Mouse (Mus musculus): ENCODE results near the gene Sh3rf1.
A peak's percentile ranks its signal among the peaks of the same experiment; 100 is the strongest.

The Sh3rf1 gene

DNA sequence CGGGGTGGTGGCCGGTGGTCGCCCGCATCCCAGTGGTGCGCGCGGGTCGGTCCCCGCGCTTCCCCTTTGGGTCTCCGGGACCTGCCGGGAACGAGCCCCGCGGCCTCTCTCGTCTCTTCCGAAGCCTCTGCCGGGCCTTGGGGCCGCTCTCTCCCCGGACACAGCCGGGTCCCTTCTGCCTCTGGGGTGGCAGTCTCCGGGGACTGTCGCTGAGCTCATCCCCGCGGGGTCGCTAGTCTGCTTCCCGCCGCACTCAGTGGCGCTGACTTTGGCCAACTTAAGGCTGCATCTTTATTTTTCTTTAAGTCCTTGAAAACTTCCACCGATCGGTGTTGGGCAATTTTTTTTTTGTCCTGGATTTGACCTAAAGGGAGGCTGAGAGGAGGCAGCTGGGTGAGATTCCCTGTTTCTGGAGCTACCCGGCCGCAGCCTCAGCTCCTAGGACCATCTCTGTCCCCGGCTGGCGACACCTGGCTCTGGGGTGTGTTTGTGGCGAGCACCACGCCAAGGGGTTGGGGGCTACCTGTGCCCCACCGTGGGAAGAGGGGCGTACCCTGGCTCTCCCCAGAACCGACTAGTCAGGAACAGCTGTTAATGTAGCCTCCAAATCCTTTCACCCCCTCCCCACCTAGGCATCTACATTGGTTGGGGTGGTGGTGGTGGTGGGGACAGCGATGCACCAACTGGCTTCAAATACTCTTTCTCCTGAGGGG lies 864 bp downstream of the Sh3rf1 start:
- DNase-seq: peak in 1 of 2 experiments; percentile 41

DNA sequence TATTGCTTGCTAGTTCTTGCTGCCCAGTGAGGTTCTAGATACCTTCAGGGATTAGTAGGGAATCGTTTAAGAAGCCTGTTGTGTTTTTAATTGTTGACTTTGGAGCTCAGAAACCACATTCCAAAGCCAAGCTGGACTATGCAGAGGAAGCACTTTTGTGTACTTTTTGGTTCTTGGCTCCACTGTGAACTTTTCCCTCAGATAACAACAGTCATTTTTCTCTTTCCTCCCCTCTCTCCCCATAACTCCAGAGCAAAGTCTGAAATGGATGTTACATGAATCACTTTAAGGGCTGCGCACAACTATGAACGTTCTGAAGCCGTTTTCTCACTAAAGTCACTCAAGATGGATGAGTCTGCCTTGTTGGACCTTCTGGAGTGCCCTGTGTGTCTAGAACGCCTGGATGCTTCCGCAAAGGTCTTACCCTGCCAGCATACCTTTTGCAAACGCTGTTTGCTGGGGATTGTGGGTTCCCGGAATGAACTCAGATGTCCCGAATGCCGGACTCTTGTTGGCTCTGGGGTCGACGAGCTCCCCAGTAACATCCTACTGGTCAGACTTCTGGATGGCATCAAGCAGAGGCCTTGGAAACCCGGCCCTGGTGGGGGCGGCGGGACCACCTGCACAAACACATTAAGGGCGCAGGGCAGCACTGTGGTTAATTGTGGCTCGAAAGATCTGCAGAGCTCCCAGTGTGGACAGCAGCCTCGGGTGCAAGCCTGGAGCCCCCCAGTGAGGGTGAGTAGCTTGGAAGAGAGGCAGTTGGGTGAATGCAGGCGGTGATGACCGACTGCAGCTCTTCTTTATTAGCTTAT lies 2.1 kb downstream of the Sh3rf1 start:
- peak; percentile 51 to 64 for DNase-seq

DNA sequence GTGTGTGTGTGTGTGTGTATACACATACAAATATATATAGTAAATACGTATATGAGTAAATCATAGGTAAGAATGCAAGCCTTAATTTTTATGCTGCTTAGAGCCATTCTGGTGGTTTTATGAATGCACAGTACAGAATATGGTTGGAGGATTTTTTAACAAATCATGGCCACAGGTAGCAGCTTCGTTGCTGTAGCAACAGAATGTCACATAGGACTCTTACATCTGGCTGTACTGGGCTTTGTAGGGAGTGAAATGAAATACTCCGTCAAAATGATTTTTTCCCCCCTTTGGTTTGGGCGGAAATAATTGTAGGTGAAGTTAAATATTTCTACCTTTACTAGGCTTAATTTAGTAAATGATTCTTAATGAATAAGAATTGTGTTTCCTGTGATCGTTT lies 3.0 kb downstream of the Sh3rf1 start:
- no peak for DNase-seq

DNA sequence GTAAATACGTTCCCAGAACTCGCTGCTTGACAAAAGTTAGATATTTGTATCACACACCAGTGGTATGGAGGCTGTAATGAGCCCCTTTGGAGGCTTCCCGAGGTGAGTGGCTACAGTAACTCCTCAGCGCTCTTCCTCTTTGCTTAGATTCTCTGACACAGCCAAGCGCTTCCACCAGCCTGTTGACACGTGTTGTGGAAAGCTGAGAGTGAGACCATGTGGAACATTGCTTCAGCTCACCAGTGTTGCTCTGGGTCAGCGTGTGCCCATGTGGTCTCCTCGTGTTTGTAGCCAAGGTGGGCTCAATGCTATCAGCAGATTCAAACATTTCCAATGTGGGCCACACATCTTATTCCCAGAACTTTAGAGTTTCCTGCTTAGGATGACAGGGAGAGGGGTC lies 5.0 kb downstream of the Sh3rf1 start:
- DNase-seq: no peak

DNA sequence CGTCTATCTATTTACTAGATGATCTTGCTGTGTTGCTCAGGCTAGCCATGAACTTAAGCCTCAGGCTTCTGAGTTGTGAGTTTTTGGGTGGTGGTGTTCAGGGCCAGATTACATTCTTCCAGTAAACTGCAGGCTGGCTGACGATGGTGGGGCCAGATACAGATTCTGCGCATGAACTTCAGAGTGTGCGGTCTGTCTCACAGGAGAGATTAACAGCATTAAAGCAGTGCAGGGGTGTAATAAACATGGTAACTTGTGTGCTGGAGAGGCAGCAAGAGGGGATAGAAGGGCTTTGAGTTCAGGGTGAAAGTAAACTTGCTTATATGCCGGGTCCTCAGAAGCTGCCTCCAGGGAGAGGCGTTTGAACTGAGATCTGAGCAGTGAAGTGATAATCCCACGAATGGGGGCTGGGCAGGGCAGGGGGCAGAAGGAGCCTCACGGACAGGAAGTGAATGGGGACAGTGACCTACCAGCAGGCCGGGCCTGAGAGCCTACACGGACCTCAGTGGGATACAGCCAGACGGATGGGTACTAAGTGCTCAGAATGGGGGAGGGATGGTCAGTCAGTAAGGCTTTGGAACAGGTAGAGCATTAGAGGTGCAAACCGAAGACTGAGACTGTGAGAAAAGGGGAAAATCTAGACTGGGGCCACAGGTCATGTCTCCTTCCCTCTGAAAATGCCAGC lies 6.0 kb downstream of the Sh3rf1 start:
- no peak for DNase-seq

DNA sequence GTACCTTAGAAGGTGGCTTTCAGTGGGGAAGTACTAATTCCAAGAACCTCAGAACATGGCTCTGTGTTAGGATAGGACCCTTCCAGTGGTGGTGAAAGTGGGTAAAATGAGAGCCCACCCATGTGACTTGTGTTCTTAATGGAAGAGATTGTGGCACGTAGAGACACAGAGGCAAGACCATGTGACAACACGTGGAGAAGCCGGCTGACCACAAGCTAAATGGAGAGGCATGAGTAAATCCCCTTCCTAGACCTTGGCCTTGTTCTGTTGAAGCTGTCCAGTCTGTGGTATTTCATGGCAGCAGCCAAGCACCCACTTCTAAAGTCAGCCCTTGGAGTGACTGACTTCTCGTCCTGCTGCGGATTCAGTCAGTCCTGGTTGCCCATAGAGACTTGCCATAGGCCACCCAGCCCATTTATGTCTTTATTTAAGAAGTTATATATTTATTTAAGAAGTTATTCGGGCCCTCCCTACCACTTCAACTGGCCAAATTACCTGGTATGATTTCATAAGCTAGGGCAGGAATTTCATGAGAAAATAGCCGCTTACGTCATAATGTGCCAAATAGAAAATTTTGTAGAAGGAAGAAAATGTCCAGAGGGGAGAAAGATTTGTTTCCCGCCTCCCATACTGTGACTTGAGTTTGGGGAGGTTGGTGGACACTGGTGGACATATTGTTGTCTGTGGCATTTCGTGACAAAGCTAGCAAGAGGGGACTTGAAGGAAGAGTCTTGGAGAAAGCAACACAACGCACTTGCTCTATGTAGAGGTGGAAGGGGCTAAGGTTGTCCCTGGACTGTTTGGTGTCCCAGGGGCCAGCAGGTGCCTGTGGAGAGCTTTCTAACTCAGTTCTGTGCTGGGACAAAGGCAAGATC lies 7.4 kb downstream of the Sh3rf1 start:
- DNase-seq: no peak

DNA sequence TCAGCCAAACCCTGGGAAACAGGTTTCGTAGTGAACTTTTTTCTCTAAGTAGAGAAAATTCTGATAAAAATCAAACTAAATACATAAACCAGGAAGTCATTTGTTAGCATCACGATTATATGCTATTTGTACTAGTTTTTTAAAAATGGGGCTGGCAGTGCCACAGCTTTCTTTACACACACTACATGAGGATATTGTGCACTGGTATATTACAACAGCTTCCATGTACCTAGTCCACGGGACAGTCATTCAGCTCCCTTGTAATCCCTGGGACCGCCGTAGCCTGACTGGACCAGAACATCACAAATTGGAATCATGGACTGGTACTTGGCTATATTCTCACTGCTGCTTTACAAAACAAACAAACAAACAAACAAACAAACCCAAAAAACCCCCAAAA lies 11.8 kb downstream of the Sh3rf1 start:
- DNase-seq: no peak

DNA sequence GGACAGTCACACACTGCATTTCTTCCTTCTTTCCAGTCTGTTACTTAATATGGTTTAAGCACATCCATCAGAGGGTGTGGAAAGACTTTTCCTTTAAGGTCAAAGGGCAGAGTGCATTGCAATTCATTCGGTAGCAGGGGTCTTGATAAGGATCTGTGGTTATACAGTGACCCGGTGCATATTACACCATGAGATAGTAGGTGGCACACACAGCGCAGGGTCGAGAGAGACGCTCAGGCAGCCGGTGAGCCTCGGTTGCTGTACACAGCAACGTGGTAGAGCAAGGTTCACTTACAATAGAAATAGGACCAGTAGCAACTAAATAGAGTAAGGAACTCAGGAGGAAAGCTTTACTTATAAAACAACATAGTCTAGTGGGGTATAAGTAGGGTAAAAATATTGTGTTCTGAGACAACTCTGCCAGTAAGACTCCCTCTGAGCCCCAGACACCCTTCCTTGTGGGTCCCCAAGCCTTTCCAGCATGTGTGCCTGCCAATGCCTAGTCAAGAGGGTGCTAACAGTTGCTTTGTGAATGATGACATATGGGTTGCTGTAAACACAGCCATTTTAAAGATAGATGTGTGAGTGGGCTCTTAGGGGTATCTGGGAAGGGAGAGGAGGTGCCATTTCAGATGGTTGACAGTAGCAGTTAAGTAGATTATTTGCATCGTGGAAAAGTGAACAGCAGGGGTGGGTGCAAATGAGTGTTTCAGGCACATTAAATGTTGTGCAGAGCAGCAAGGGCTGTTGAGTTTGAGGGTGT lies 13.0 kb downstream of the Sh3rf1 start:
- DNase-seq: no peak

DNA sequence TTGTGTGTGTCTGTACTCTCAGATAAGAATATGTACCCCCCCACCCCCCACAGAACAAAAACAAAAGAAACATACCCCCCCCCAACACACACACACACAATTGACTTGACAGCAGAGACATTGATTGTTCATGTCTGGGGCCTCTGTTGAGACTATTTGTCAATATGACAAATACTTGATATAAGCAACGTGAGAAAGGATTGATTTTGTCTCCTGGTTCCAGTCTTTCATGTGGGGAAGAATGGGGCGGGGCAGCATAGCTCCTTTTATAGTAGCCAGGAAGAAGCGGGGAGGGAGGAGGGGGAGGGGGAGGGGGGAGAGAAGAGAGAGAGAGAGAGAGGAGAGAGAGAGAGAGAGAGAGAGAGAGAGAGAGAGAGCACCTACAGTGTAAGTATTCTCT lies 15.9 kb downstream of the Sh3rf1 start:
- no peak for DNase-seq

DNA sequence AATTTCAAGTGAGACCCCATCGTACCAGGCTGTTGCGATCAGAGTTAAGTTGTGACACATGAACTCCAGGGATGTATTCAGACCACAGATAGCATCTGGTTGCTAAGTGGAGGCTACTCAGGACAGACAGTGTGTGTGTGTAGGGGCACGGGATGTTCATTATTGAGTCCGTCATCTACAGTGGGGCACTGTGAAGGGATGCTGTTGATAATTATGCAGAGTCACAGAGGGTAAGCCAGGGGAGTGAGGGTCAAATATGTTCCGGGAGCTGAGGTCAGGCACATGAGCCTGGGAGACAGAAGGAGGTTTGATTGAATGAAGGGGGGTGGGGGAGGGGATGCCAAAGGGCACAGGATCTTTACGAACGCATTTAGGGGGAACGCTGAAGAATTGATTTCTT lies 17.6 kb downstream of the Sh3rf1 start:
- DNase-seq: no peak

DNA sequence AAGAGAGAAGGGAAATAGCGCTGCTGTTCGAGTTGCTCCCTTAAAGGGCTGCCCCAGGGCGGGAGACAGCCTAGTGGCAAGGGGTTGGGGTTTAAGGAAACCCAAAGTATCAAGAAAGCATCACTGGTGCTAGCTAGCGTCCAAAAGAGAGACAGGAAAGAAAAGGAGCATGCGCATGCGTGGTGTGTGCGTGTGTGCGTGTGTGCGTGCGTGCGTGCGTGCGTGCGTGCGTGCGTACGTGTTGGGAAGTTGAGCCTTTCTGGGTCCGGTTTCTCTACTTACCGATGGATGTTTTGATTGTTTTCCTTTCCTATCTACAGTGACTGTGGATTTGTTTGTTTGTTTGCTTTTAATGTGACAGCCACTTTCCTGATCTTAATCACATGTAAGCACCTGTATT lies 19.2 kb downstream of the Sh3rf1 start:
- no peak for DNase-seq

DNA sequence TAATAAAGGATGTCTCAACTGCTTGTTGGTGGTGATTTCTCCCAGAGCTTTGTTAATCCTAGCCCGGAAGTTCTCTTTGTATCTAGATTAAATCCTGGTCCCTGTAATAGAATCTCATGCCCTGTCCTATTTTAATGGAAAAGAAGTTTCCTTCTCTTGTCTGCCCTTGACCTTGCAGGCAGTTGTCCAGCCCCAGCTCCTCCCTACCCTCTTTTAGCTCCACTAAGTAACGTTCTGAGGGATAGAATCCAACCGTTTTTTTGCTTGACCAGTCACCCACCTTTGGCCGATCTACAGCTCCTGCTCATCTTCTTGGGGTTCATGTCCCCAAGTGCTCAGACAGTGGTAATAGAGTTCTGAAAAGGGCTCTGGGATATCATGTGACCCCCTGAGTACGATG lies 19.8 kb downstream of the Sh3rf1 start:
- no peak for DNase-seq

DNA sequence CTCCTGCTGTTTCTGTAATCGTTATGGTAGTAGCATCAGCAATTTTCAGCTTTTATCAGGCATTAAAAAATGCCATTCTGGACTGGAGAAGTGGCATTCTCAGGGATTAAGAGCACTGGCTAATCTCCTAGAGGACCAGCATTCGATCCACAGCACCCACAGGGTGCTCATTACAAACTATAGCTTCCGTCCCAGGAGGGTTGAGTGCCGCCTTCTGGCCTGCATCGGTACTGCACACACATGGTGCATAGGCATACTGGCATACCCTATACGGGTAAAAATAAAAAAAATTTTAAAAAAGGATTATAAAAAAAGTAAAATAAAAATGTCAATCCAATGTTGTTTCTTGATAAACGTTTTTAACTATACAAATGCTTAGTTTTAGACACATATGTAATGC lies 20.5 kb downstream of the Sh3rf1 start:
- DNase-seq: no peak

DNA sequence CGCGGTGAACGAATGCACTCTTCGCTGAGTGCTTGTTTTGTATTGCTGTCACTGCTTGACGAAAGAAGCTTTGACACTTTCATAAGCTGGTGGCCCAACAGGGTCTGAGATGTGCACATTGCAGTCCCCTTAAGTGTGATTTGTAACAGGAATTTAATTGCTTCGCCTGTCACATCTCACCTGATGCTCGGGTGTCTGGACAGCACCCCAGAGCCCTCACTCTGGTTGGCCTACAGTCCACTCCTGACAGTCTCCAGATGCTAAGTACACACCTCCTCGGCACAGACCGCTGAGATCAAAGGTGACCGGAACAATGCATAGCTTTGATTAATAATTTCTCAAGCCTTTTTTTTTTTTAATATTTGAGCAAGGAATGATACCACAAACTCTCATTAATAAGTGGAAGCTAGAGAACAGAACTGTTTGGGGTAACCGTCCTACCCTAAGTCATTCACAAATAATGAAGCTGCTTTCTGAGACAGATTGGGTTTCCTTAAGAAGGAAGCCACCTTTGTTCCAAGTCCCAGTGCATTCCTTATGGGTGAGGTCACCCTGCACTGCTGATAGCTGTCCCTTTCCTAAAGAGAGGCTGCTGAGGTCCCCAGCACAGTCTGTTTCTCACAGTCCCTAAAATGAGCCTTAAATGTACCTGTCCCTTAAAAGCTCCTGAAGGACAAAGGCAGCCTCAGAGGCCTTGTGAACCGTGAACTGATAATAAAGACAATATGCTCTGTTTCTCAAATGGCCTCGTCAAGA lies 23.8 kb downstream of the Sh3rf1 start:
- DNase-seq: no peak

DNA sequence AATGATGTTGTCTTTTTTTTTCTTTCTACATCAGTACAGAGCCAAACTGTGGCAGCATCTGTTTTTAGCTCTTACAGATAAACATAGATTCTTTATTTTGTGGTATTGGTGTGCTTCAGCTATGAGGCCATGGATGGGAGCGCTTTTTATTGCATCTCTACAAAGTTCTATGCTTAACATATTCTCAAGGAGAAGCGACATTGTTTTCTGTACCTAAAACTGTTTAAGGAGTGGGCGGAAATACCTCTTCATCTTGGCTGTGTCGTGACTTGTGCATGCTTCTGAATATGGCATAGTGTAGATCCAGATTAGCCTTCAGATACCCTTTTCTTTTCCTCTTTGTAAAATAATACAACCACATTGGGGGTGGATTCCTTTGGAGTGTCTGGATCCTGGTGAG lies 25.8 kb downstream of the Sh3rf1 start:
- no peak for DNase-seq

DNA sequence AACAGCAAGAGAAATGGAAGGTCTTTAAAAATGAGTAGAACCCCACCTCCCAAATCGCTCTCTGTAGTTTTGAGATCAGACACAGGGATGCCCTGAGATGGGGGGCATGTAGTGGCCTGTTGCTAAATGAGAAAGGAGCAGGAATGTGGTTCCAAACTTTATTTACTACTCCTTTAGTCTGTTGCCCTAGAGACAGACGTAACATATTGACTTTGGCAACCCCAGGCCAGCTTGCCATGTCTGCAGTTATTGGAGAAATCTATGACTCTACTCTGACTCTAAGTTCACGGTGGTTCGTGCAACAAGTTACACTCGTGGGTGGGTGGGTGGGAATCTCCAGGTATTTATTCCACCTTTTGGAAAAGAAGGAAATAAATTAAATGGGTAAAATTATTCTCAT lies 30.5 kb downstream of the Sh3rf1 start:
- no peak for DNase-seq

DNA sequence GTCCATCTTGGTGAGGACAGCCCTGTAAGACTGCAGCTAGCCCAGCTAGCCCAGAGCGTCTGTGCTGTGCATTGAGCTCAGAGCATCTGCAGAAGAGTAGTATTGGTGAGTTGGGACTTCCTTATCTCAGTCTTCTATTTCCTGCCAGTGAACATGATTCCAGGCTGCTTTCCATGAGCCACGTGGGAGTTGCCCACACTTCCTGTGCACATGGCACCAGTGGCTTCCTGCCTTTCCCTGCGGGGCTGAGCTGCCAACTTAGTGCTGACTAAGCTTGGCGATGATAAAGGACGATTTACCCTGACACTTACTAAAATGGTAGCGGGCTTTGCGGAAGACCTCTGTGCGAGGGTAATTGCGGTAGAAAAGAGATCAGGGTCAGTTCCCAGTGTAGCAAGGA lies 35.2 kb downstream of the Sh3rf1 start:
- DNase-seq: no peak

DNA sequence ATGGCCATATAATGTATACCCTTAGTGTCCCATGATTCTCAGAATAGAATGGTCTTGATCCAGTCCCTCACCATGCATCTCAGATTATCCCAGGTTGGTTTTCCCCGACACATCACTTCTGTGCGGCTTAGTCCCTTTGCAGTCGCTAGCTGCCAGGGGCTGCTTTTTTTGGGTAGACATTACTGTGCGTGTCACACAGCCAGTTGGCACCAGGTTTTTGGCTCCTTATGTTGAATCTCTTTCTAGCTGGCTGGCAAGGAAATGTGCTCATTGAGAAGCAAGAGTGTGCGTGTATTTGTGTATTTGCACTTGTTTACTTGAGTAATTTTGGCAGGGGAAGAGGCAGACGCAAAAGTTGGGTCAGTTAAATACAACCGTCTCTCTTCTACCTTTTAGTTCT lies 35.9 kb downstream of the Sh3rf1 start:
- no peak for DNase-seq

DNA sequence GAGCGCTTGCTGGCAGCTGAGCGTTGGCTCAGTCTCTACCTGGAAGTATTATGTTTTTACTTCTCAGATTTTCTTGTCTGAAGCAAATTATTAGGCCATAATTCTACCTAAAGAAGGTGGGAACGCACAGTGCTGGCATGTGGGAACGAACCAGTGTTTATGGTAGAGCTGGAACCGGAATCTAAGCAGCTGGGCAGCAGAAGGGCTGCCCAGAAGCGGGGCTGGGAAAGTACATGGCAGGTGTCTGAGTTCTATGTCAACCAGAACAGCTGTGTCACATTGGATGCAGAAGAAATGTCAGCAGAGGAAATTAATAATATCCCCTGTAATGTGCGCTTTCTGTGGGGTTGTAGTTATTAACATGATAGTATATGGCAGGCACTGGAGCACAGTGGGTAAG lies 36.9 kb downstream of the Sh3rf1 start:
- DNase-seq: no peak

DNA sequence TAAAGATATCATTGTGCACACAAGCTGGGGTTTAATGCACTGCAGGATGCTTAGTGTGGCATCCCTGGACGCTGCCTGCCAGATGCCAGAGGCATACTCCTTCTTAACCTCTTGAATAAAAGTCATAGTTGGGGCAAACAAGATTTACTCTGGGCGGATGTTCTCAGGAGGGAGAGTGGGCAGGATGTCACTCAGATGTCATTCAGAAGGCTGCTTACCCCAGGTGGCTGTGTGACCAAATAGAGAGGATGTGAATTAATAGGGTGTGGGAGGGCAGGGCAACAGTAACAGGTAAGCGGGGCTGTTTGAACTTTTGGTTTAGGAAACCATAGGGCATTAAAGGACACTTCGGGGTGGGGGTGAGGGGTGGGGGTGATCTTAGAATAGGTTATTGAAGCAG lies 37.7 kb downstream of the Sh3rf1 start:
- DNase-seq: no peak

DNA sequence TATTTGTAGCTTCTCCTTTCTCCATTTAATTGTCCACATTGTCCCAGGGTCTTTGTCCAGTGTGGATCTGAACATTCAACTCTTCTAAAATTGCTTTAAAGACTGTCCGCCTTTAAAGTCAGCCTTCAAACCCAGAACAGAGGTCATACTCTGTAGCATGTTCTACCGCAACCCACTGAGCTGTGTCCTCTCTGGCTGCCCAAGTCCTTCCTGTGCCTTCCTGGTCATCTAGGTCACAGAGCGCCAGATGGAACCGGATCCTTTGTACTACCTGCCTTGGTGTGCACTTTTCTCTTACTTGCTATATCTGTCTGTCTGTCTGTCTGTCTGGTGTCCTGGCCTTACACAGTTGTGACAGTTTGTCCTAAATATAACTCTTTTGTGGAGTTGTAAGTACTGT lies 40.0 kb downstream of the Sh3rf1 start:
- DNase-seq: peak in 1 of 2 experiments; percentile 48
